Mouse (Mus musculus) ES-E14 (cell line): ENCODE data around the gene Tbl3.

Experiments used
- CHD2 ChIP-seq: IDR thresholded peaks from 2 replicates; pipeline ENCODE4 v1.6.1; 2014; ENCODE audit warnings: mild to moderate bottlenecking, low read depth, low read length, inconsistent platforms
- HCFC1 ChIP-seq: IDR thresholded peaks from 2 replicates; pipeline ENCODE4 v1.6.1; 2012; ENCODE audit warnings: low read length, inconsistent platforms, borderline replicate concordance; ENCODE audit not compliant: insufficient read depth
- MAFK ChIP-seq: IDR thresholded peaks from 2 replicates; pipeline ENCODE4 v1.6.1; 2014; ENCODE audit warnings: mild to moderate bottlenecking, low read depth, low read length, inconsistent platforms; ENCODE audit not compliant: insufficient read depth
- ZC3H11A ChIP-seq: IDR thresholded peaks from 2 replicates; pipeline ENCODE4 v1.6.1; 2012; ENCODE audit warnings: low read depth, mild to moderate bottlenecking, inconsistent platforms, low read length, borderline replicate concordance

- TF ChIP-seq MAFK = no peak
- TF ChIP-seq CHD2 = no peak
- TF ChIP-seq HCFC1 = no peak
- TF ChIP-seq ZC3H11A = no peak
Observed at GRCm38 (mm10) chr17:24737135-24737810, 29.8 kb upstream of the Tbl3 start.
